Mouse (Mus musculus): ENCODE results near the gene Dcun1d4.

DNA sequence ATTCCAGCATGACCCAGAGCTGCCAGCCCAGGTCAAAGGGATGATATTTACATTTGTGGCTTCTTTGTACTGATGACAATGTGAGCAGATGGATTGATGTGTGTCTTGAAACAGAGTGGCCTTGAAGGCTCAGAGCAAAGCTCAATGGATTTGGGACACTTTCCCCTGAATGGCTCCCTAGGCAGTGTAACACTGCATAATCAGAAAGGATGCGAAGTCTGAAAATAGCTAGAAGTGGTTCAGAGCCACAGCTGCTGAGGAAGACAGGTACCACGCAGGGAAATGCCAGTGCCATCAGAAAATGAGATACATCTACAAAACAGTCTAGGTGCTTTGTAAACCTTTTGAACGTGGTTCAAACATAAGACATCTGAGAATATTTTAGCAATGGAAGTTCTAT is 97.3 kb downstream of the Dcun1d4 start:
- no peak for TF ChIP-seq GATA1 (IDR thresholded peaks at IDR 0.05; ENCODE audit: low read length)
- no peak for TF ChIP-seq TAL1 (IDR thresholded peaks at IDR 0.05; ENCODE audit: low read length)

Measured in erythroblast, embryonic 14.5 days (primary cell).